In genomic region chr10:93723942-93724542, GRCm38 (mm10) we compare ENCODE assay signal across 8 mouse cellular contexts.
A peak's percentile ranks its signal among the peaks of the same experiment; 100 is the strongest.
DNase-seq lines count a peak whose midpoint lies in the region; ATAC-seq and TF ChIP-seq lines count a peak whose summit lies in the region.

No protein-coding gene starts in this region.

- peak; percentile 22 for DNase-seq in urinary bladder, postnatal 14 days (ENCODE audit: low spot score)
- DNase-seq in urinary bladder, postnatal 4 days (ENCODE audit: low spot score in 2 of 2) = no peak
- DNase-seq in heart, adult 2 months = peak; percentile 50 to 51
- peak; percentile 39 for DNase-seq in kidney, postnatal 0 days (ENCODE audit: low spot score)
- peak; percentile 57 for DNase-seq in lung, postnatal 25 days (ENCODE audit: low spot score)
- no peak for DNase-seq in cerebellum, postnatal 25 days
- DNase-seq in left cerebral cortex, adult 18-20 months (ENCODE audit: low spot score in 2 of 2) = no peak
- DNase-seq in left cerebral cortex, adult 8-10 months (ENCODE audit: low spot score in 2 of 2) = no peak

- H3K4me2 ChIP-seq in kidney, postnatal 0 days (ENCODE audit: low read length) = no peak overlapping the region

- H3K27ac ChIP-seq in heart, adult 2 months = peak overlapping the region; percentile 55
- H3K27ac ChIP-seq in kidney, postnatal 0 days = peak overlapping the region; percentile 57; the same call in 1 of the 2 replicates

- no peaks in the 10 kb centered on the region for H3K27me3 ChIP-seq in heart, adult 2 months (ENCODE audit: control insufficient read depth, insufficient read depth, low read length)
- no peaks in the 10 kb centered on the region for H3K27me3 ChIP-seq in kidney, postnatal 0 days (ENCODE audit: insufficient read depth, low read length)

- 17% methylated on average over 11 of the region's 11 CpGs for WGBS in heart, adult 2 months
- WGBS in kidney, postnatal 0 days = 13% methylated on average over 11 of the region's 11 CpGs

- no peaks in the 10 kb centered on the region for H3K9me3 ChIP-seq in kidney, postnatal 0 days (replicated peaks; ENCODE audit: low read length)

- intact Hi-C loops in heart, adult 2 months (cut with DNase I) = no loop called here

- no peak for TF ChIP-seq CTCF in heart, adult 2 months (IDR thresholded peaks at IDR 0.05)
- TF ChIP-seq CTCF in kidney, postnatal 0 days (IDR thresholded peaks at IDR 0.05; ENCODE audit: low read depth) = no peak

- H3K9ac ChIP-seq in heart, adult 2 months (ENCODE audit: low read depth, low read length) = no peak overlapping the region
- H3K9ac ChIP-seq in kidney, postnatal 0 days (ENCODE audit: low read depth, low read length) = no peak overlapping the region

- TF ChIP-seq EP300 in heart, adult 2 months (IDR thresholded peaks at IDR 0.05; ENCODE audit: insufficient read depth, low read depth, low read length) = no peak

- H3K79me2 ChIP-seq in heart, adult 2 months (replicated peaks; ENCODE audit: control insufficient read depth, insufficient read depth, low read length) = no peaks in the 10 kb centered on the region

- H3K36me3 ChIP-seq in heart, adult 2 months (ENCODE audit: control insufficient read depth, insufficient read depth, low read length) = peaks cover 4% of the 10 kb centered on the region; the same call in 1 of the 2 replicates
- H3K36me3 ChIP-seq in kidney, postnatal 0 days (ENCODE audit: insufficient read depth, low read length) = no peaks in the 10 kb centered on the region

- TF ChIP-seq POLR2A in heart, adult 2 months (IDR thresholded peaks at IDR 0.05; ENCODE audit: insufficient read depth, low read depth, low read length) = no peak

- no peak for ATAC-seq in kidney, postnatal 0 days (replicated peaks; ENCODE audit: low FRiP score, low read depth)

- no peak overlapping the region for H3K4me3 ChIP-seq in heart, adult 2 months
- no peak overlapping the region for H3K4me3 ChIP-seq in kidney, postnatal 0 days (replicated peaks; ENCODE audit: low read depth, low read length)

- no peaks in the 10 kb centered on the region for H3K4me1 ChIP-seq in heart, adult 2 months (ENCODE audit: control insufficient read depth, insufficient read depth, low read length)
- no peaks in the 10 kb centered on the region for H3K4me1 ChIP-seq in kidney, postnatal 0 days (replicated peaks; ENCODE audit: insufficient read depth, low read length)

Comparison
In these comparisons a context has a peak if more than half of its experiments do, and no peak if none do; other contexts are left out.
1. DNase-seq: peak in urinary bladder, postnatal 14 days (single experiment), heart, adult 2 months (2 of 2), kidney, postnatal 0 days (single experiment) and lung, postnatal 25 days (single experiment); none in urinary bladder, postnatal 4 days (0 of 2), cerebellum, postnatal 25 days (0 of 2), left cerebral cortex, adult 18-20 months (0 of 2) and left cerebral cortex, adult 8-10 months (0 of 2).